Mouse (Mus musculus) G1E (cell line): ENCODE measurements around the gene Slc9a9.

Source experiments
- CTCF ChIP-seq: IDR thresholded peaks from 2 replicates; pipeline ENCODE4 v1.5.1; 2012; ENCODE audit warnings: low read depth, low read length, inconsistent platforms, mixed read lengths
- POLR2AphosphoS5 ChIP-seq: IDR thresholded peaks from 2 replicates; pipeline ENCODE4 v1.6.1; 2012; ENCODE audit warnings: low read depth, low read length, inconsistent platforms; ENCODE audit not compliant: insufficient replicate concordance

GRCm38 (mm10) chr9:94691311-94692087 lies 21.8 kb downstream of the Slc9a9 start:
- TF ChIP-seq CTCF (no peak), POLR2AphosphoS5 (no peak)
